Mouse (Mus musculus) kidney, adult 18-20 months (tissue): ENCODE results near the gene Ippk.

ENCODE experiments used
- DNase-seq: peaks from one replicate; pipeline ENCODE4 v3.0.0; 2021

Gene Ippk

DNA sequence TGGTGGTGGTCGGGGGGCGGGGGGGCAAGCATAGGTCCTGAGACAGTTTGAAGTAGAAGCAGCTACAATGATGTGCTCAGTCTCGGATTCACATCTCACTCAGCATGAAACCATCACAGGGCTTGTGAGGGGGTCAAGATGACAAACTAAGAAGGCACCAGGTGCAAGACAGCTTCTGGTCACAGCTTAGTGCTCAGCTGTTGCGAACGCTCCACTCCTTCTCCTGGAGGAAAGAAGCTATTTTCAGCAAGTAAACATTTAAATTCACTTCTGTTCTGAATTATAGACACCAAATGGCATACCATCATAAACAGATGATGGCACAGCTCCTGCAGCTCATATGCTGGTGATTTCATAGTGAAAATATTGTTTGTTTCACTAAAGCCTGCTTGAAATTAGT, 64.3 kb downstream of the Ippk start:
- DNase-seq, result no peak

GRCm38 (mm10) chr13:49492376-49493368, 71.6 kb downstream of the Ippk start, which contains the start of gene Tes3-ps:
Gene Tes3-ps, plus strand, starts transcription at chr13:49493318.
- no peak for DNase-seq

- no peak for DNase-seq
These were observed 83.5 kb downstream of the Ippk start, which contains the start of gene Ecm2 for GRCm38 (mm10) chr13:49504510-49504909. Gene Ecm2, plus strand, starts transcription at chr13:49504810.

DNA sequence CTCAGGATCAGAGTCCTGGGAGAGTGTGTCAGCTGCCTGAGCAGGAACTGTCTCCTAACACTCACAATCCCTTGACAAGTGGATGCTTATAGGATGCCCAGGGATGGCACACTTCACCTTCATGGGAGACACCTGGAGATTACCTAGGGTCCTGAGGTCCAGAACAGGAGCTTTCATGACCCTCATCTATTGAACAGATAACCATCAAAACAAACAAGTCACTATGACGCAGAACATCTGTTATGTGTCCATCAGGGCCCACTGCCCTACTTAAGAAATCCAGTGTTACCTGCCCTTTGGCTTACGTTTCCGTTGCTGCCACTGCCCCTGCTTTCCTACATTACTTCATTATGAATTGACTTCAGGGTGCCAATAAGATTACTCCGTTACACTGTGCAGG, 84.7 kb downstream of the Ippk start:
- DNase-seq, result no peak

DNA sequence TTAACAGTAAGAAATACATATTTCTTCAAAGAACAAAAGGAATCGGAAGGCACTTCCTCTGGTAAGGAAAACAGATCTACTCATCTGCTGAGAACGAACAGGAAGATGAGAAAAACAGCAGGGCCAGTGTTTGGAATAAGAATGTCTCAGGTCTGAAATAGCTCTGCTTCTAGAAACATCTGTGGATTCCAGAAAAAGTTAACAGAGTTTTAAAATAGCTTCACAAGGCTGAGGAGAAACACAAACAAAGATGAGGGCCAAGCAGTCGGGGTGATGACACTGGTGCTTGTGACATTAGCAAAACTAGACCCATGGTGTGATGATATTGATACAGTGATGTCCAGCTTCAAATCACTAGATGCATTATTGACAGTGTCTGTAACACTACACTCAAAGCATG, 86.1 kb downstream of the Ippk start:
- DNase-seq, result no peak
